Mouse (Mus musculus): ENCODE measurements around the gene Gm20458.

Gene Gm20458

DNA sequence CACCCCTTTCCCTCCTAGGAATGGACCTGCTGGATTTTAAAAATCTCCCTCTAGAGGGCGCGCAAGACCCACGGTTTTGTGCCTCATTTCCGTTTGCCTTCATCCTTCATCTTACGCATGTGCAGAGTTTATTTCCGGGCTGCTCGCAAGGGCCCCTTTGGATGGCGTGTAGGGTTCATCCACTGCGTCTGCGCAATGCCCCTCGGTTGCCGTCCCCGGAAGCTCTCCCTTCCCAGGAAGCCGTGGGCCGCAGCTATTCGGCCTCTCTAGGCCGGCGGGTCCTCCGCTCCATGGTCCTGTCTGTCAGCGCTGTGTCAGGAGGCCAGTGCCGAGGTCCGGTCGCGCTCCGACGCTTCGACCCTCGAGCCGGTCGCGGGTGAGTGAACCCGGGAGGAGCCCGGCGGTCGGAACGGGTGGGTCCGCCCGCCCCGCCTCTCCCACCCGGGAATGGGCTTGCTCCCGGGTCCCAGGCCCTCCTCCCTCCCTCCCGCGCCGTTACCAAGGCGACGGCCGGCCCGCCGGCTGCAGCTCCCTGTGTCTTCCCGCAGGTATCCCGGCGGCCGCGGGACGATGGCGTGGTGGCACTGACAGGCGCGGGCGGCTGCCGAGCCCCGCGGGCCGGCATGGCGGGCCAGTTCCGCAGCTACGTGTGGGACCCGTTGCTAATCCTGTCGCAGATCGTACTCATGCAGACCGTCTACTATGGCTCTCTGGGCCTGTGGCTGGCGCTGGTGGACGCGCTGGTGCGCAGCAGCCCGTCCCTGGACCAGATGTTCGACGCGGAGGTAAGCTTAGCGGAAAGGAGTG is at the start of gene Gm20458:
Gene Gm20458 (plus strand): TSS at position 223 of the 807 bp plus-strand sequence.
- DNase-seq (ENCODE audit: low read depth) = peak; percentile 98

DNA sequence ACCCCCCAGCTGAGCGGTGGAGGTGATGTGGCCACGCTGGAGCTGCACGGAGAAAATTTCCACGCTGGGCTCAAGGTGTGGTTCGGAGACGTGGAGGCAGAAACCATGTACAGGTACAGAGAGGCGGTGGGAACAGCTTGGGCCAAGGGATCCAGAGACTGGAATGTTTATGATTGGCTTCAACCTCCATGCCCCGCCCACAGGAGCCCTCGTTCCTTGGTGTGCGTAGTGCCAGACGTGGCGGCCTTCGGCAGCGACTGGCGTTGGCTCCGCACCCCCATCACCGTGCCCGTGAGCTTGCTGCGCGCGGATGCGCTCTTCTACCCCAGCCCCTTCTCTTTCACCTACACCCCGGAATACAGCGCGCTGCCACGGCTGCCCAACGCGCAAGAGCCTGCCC is 46.6 kb upstream of the Gm20458 start:
- no peak for DNase-seq (ENCODE audit: low read depth)

- no peak for DNase-seq (ENCODE audit: low read depth)
Measured at GRCm38 (mm10) chr2:164414581-164414980, 46.2 kb upstream of the Gm20458 start.

DNA sequence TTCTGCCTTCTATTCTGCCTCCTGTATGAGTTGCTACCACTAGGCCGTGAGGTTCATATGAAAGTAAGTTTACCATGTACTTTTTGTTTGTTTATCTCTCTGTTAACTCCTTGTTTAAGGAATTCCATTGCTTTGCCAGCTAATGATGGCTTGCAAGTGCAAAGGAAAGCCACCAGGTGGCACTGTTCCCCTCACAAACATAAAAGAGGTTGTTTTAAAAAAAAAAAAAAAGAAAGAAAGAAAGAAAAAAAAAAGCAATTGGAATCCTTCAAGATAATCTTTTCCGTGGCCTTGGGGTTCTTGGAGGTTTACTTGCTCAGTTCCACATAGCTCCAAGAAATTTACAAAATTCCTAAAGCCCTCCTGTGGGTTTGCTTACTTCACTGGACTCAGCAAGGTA is 43.6 kb upstream of the Gm20458 start:
- peak; percentile 71 for DNase-seq (ENCODE audit: low read depth)

DNA sequence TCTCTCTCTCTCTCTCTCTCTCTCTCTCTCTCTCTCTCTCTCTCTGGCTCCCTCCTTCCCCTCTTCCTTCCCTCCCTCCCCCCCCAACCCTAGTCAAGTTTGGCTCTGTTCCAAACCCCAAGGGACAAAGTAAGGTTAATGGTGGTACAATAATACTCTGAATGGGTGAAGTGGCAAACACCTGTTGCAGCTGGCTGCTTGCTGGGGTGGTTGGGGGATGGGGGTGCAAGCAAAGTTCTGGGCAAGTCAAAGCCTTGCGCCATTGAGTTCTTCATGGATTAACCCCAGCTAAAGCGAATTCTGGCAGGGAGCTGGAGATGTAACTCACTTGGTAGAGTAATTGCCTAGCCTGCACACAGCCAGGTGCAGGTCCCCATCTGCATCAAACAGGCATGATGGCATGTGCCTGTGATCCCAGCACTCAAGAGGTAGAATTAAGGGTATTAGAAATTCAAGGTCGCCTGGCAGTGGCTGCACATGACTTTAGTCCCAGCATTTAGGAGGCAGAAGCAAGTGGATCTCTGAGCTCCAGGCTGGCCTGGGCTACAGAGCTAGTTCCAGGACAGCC is 42.4 kb upstream of the Gm20458 start:
- DNase-seq (ENCODE audit: low read depth) = no peak

- no peak for DNase-seq (ENCODE audit: low read depth)
Measured at GRCm38 (mm10) chr2:164419489-164419888, 41.3 kb upstream of the Gm20458 start.

GRCm38 (mm10) chr2:164421306-164421705 is 39.5 kb upstream of the Gm20458 start:
- DNase-seq (ENCODE audit: low read depth) = no peak

- no peak for DNase-seq (ENCODE audit: low read depth)
Measured at GRCm38 (mm10) chr2:164421979-164422378, 38.8 kb upstream of the Gm20458 start.

GRCm38 (mm10) chr2:164422675-164423393 is 37.9 kb upstream of the Gm20458 start:
- DNase-seq (ENCODE audit: low read depth) = no peak

GRCm38 (mm10) chr2:164423464-164423863 is 37.3 kb upstream of the Gm20458 start:
- DNase-seq (ENCODE audit: low read depth) = no peak

GRCm38 (mm10) chr2:164424406-164424805 is 36.4 kb upstream of the Gm20458 start:
- no peak for DNase-seq (ENCODE audit: low read depth)

GRCm38 (mm10) chr2:164425401-164425800 is 35.4 kb upstream of the Gm20458 start:
- no peak for DNase-seq (ENCODE audit: low read depth)

DNA sequence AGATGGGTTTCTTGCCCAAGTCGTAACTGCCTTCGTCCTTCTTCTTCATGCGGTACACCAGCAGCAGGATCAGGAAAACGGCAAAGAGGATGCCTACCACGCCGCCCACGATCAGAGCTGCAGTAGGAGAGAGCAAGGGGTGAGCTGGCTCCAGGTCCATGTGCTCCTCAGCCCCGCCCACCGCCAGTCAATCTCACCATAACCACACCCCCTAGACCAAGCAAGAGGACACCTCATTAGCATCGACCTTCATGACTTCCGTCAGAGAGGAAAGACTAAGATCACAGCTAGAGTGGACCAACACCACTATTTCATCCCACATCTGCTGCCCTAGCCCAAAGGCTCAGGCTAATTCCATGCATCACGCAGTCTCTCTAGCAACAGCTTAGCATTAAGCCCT is 34.6 kb upstream of the Gm20458 start:
- no peak for DNase-seq (ENCODE audit: low read depth)

DNA sequence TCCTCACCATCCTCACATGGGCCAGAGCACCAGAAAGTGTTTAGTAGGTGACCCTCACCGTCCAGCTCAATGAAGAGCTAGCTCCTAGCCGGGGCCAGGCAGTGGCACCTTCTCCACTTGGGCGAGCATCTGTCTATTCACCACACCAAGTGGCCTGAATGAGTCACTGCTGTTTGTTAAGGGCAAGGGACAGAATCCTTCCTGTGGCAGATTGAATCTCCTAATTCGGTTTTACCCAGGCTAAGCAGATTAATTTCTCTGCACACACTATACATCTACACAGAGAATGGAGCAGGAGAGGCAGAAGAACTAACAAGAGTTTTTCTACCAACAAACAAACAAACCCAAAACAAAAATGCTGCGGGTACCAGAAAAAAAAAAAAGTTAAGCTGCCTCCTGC is 33.8 kb upstream of the Gm20458 start:
- no peak for DNase-seq (ENCODE audit: low read depth)

DNA sequence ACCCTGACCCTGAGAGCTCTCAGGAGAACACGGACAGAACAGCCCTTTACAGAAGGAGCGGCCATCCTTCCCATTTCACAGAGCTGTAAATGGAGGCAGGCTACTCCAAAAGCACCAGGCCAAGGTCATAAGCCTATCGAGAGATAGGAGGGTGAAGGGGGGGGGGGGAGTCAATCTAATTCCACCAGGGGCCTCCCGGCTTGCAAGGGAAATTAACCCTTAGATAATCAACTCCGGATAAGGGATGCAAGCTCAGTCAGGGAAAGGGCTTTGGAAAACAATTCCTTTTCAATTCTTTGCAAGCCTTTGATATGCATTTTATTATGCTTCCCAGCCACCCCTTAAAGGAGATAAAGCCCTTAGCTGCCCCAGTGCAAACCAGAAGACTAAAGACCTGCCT is 32.3 kb upstream of the Gm20458 start:
- no peak for DNase-seq (ENCODE audit: low read depth)

DNA sequence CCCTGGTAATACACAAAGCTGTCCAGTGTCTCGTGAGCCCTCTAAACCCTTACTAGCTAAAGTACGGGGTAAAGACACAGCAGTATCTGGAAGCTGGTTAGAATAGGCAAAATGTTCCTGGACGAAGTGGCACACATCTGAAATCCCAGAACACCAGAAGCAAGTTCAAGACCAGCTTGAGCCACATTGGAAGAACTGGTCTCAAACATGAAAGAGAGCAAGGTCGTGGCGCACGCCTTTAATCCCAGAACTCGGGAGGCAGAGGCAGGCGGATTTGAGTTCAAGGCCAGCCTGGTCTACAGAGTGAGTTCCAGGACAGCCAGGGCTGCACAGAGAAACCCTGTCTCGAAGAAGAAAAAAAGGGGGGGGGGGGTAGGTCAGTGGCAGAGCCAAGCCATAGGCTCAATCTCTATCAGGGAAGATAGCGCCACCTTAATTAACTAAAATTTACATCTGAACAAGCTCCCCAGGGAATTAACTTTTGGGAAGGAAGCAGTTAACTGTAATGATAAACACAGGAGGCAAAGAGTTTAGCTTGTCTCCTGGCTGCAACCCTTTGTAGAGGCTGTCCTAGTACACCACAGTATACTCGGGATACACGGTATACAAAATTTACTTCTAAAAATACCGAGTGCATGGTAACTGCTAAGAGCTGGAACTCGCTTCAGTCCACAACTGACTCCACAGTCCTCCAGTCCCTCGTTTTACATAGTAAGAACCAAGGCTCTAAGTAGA is 30.7 kb upstream of the Gm20458 start:
- no peak for DNase-seq (ENCODE audit: low read depth)

- DNase-seq (ENCODE audit: low read depth) = no peak
Measured at GRCm38 (mm10) chr2:164430697-164431096, 30.1 kb upstream of the Gm20458 start.

GRCm38 (mm10) chr2:164431676-164432465 is 28.9 kb upstream of the Gm20458 start:
- no peak for DNase-seq (ENCODE audit: low read depth)

DNA sequence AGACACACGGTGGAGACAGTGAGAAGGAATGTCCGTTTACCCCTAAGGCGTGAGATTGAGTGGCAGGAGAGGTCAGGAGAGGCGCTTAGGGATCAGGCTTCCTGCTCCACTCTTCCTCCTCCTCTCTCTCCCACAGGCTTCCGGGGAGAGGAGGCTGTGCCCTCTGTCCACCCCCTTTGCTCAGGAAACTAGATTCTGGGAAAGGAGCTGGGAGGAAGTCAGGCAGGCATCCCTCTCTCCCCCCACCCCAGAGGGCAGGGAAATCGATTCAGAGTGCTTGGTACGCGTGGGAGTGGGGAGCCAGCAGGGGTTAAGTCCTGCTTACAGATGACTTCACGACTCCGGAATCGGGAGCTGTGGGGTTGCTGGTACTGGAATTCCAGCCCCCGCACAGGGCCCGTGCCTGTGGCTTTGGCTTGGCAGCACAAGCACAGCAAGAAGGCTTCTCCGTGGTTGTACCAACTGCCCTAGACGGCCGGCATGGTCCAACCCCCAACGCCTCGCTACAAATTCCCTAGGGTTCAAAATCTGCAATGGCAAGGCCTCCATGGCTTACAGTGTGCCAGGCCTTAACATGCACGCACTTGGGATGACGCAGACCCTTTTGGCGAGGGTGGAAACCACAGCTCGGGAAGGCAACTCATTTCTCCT is 28.1 kb upstream of the Gm20458 start:
- DNase-seq (ENCODE audit: low read depth) = no peak

DNA sequence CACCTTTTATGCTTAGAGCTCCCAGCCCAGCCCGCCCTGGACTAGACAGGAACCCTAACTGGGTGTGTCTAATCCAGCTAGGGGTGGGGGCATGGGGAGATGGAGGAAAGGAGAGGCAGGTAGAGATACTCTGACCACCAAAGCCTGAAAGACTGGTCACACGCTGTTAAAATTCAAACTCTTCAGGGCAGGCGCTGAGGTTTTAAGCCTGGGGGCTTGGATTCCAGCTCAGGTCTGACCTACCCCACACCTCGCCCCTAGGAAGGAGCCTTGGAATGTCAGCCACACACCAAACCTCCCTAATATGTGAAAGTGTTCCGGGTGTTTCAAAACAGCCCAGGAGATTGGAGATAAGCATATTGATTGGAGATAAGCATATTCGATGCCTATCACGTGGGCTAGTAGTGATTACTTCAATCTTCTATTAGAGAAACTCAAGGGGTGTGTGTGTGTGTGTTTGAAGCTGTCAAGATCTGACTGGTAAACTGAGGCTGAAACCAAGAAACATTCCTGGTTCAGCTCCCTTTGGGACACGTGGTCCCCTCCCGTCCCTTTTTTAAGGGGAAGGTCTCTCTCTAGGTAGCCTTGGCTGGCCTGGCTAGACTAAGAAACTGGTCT is 27.4 kb upstream of the Gm20458 start:
- no peak for DNase-seq (ENCODE audit: low read depth)

GRCm38 (mm10) chr2:164434681-164435080 is 26.1 kb upstream of the Gm20458 start:
- DNase-seq (ENCODE audit: low read depth) = no peak

All from induced T-regulatory cell, adult 2 months (primary cell).